28 mouse cellular contexts compared by ENCODE assay signal in genomic region chr6:68252730-68253129, GRCm38 (mm10).
"Had no signal": no experiment of that assay in that cellular context is flagged by ENCODE, and none has a peak within 500 bp of the region (broad histone marks: within the 10 kb centered on the region; RNA-seq: fewer than 3 reads in every experiment).

No protein-coding gene starts in this region.

- H3K4me2 ChIP-seq: embryonic facial prominence, embryonic 12.5 days; embryonic facial prominence, embryonic 13.5 days; embryonic facial prominence, embryonic 15.5 days; forebrain, embryonic 12.5 days; forebrain, embryonic 13.5 days; forebrain, embryonic 15.5 days had no signal

- H3K4me3 ChIP-seq: embryonic facial prominence, embryonic 10.5 days; embryonic facial prominence, embryonic 12.5 days; embryonic facial prominence, embryonic 13.5 days; embryonic facial prominence, embryonic 15.5 days; erythroblast, embryonic 14.5 days; forebrain, embryonic 10.5 days; forebrain, embryonic 12.5 days; forebrain, embryonic 13.5 days; forebrain, embryonic 15.5 days; gastrocnemius, adult 2 months; heart, adult 2 months had no signal

- H3K4me1 ChIP-seq: embryonic facial prominence, embryonic 10.5 days; embryonic facial prominence, embryonic 12.5 days; embryonic facial prominence, embryonic 13.5 days; embryonic facial prominence, embryonic 15.5 days; forebrain, embryonic 10.5 days; forebrain, embryonic 12.5 days; forebrain, embryonic 13.5 days; forebrain, embryonic 15.5 days had no signal

- DNase-seq: cerebellum, adult 8-10 months; cerebellum, adult 9-10 months; cerebellum, adult 9-11 months; cerebellum, postnatal 10 days; cerebellum, postnatal 14 days; cerebellum, postnatal 25 days; cerebellum, postnatal 36 days; embryo, embryonic 11 days; forebrain, postnatal 0 days; gastrocnemius, adult 2 months; gastrocnemius, postnatal 10 days; gastrocnemius, postnatal 14 days; gastrocnemius, postnatal 25 days; gastrocnemius, postnatal 36 days; heart, adult 11 months; heart, adult 18-20 months; heart, adult 2 months had no signal

- H3K9ac ChIP-seq: embryonic facial prominence, embryonic 12.5 days; embryonic facial prominence, embryonic 13.5 days; embryonic facial prominence, embryonic 15.5 days; forebrain, embryonic 12.5 days; forebrain, embryonic 13.5 days; forebrain, embryonic 15.5 days; forebrain, postnatal 0 days had no signal

- H3K27me3 ChIP-seq: embryonic facial prominence, embryonic 12.5 days; embryonic facial prominence, embryonic 13.5 days; embryonic facial prominence, embryonic 15.5 days; forebrain, embryonic 12.5 days; forebrain, embryonic 13.5 days; forebrain, embryonic 15.5 days had no signal

- H3K9me3 ChIP-seq: forebrain, embryonic 12.5 days; forebrain, embryonic 15.5 days had no signal

- ATAC-seq: forebrain, embryonic 13.5 days; forebrain, embryonic 14.5 days; forebrain, embryonic 15.5 days; forebrain, embryonic 16.5 days; forebrain, postnatal 0 days had no signal

- H3K27ac ChIP-seq: embryonic facial prominence, embryonic 10.5 days; embryonic facial prominence, embryonic 12.5 days; embryonic facial prominence, embryonic 13.5 days; embryonic facial prominence, embryonic 15.5 days; forebrain, embryonic 10.5 days; forebrain, embryonic 12.5 days; forebrain, embryonic 13.5 days; forebrain, embryonic 15.5 days; gastrocnemius, adult 2 months; heart, adult 2 months had no signal

- H3K36me3 ChIP-seq: embryonic facial prominence, embryonic 10.5 days; embryonic facial prominence, embryonic 12.5 days; embryonic facial prominence, embryonic 13.5 days; embryonic facial prominence, embryonic 15.5 days; forebrain, embryonic 10.5 days; forebrain, embryonic 12.5 days; forebrain, embryonic 15.5 days had no signal
